Mouse (Mus musculus): ENCODE data around the gene Ppil1.
"Not testable (repeated sequence)": the region's sequence is repeated elsewhere in the genome, so short reads cannot be mapped to it uniquely, and the experiment has no call there.

DNA sequence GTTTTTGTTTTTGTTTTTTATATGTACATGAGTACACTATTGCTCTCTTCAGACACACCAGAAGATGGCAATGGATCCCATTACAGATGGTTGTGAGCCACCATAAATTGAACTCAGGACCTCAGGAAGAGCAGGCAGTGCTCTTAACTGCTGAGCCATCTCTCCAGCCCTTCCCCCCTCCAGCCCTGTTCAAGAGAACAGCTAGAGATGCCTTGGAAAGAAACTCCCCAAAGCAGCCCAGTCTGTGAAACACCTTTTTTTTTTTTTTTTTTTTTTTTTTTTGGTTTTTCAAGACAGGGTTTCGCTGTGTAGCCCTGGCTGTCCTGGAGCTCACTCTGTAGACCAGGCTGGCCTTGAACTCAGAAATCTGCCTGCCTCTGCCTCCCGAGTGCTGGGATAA lies 3.1 kb upstream of the Ppil1 start:
- not testable (repeated sequence) for TF ChIP-seq POLR2A (IDR thresholded peaks at IDR 0.05; ENCODE audit: insufficient read depth, low read depth, low read length); CTCF (IDR thresholded peaks at IDR 0.05)
